Comparison of ENCODE assay signal across 14 mouse cellular contexts in genomic region chr17:8342706-8343105, GRCm38 (mm10). TPM values are rescaled to one million over a fixed set of nuclear protein-coding genes. Genes with fewer than 3 reads are reported as not detected.
DNase-seq lines count a peak whose midpoint lies in the region; ATAC-seq lines count a peak whose summit lies in the region.
"Had no signal": no experiment of that assay in that cellular context is flagged by ENCODE, and none has a peak within 500 bp of the region (broad histone marks: within the 10 kb centered on the region; RNA-seq: fewer than 3 reads in every experiment).

No protein-coding gene starts in this region.

- peaks cover 41% of the 10 kb centered on the region for H3K4me1 ChIP-seq in hindbrain, embryonic 13.5 days (replicated peaks)
- peaks cover 21% of the 10 kb centered on the region for H3K4me1 ChIP-seq in hindbrain, embryonic 12.5 days
- H3K4me1 ChIP-seq in neural tube, embryonic 15.5 days = peaks cover 51% of the 10 kb centered on the region

- ATAC-seq in hindbrain, embryonic 13.5 days (ENCODE audit: low FRiP score) = no peak
- no peak for ATAC-seq in hindbrain, embryonic 12.5 days (ENCODE audit: low FRiP score)
- ATAC-seq in granulocyte monocyte progenitor cell, adult 5-6 weeks (replicated peaks; ENCODE audit: poor library complexity, severe bottlenecking) = peak; percentile 43; the same call in 1 of the 2 replicates
- no peak for ATAC-seq in neural tube, embryonic 15.5 days (ENCODE audit: low FRiP score)
- no peak for ATAC-seq in erythroid progenitor cell, adult 5-6 weeks (replicated peaks; ENCODE audit: low FRiP score, poor library complexity, severe bottlenecking)

- H3K27me3 ChIP-seq in hindbrain, embryonic 13.5 days = peaks cover 27% of the 10 kb centered on the region
- H3K27me3 ChIP-seq in hindbrain, embryonic 12.5 days = peaks cover 46% of the 10 kb centered on the region
- no peaks in the 10 kb centered on the region for H3K27me3 ChIP-seq in neural tube, embryonic 15.5 days (replicated peaks)

- H3K36me3 ChIP-seq in hindbrain, embryonic 13.5 days = no peaks in the 10 kb centered on the region
- no peaks in the 10 kb centered on the region for H3K36me3 ChIP-seq in hindbrain, embryonic 12.5 days
- H3K36me3 ChIP-seq in neural tube, embryonic 15.5 days = no peaks in the 10 kb centered on the region
- H3K36me3 ChIP-seq: limb, embryonic 13.5 days had no signal

- H3K4me2 ChIP-seq in hindbrain, embryonic 13.5 days = peak overlapping the region; percentile 97
- no peak overlapping the region for H3K4me2 ChIP-seq in hindbrain, embryonic 12.5 days (replicated peaks)
- H3K4me2 ChIP-seq in neural tube, embryonic 15.5 days = peak overlapping the region; percentile 93
- H3K4me2 ChIP-seq: limb, embryonic 13.5 days had no signal

- peak overlapping the region; percentile 97; the same call in 1 of the 2 replicates for H3K9ac ChIP-seq in hindbrain, embryonic 13.5 days
- H3K9ac ChIP-seq in hindbrain, embryonic 12.5 days = no peak overlapping the region
- peak overlapping the region; percentile 31; the same call in 1 of the 2 replicates for H3K9ac ChIP-seq in neural tube, embryonic 15.5 days (replicated peaks)
- H3K9ac ChIP-seq: limb, embryonic 13.5 days had no signal

- 43% methylated on average over 5 of the region's 5 CpGs for WGBS in hindbrain, embryonic 13.5 days
- 42% methylated on average over 5 of the region's 5 CpGs for WGBS in hindbrain, embryonic 12.5 days
- WGBS in neural tube, embryonic 15.5 days = 60% methylated on average over 5 of the region's 5 CpGs

- peak overlapping the region; percentile 68; the same call in 1 of the 2 replicates for H3K4me3 ChIP-seq in hindbrain, embryonic 13.5 days
- no peak overlapping the region for H3K4me3 ChIP-seq in hindbrain, embryonic 12.5 days
- peak overlapping the region; percentile 75 for H3K4me3 ChIP-seq in neural tube, embryonic 15.5 days (replicated peaks)
- H3K4me3 ChIP-seq: limb, embryonic 13.5 days; myocyte had no signal

- H3K27ac ChIP-seq in hindbrain, embryonic 13.5 days = no peak overlapping the region
- no peak overlapping the region for H3K27ac ChIP-seq in hindbrain, embryonic 12.5 days
- H3K27ac ChIP-seq in neural tube, embryonic 15.5 days (replicated peaks) = no peak overlapping the region
- H3K27ac ChIP-seq: limb, embryonic 13.5 days had no signal

- peak; percentile 42 for DNase-seq in CD4-positive helper T cell, adult 2 months (ENCODE audit: low read depth, low spot score)
- no peak for DNase-seq in kidney, adult 18-20 months
- DNase-seq in embryo, embryonic 10 days (ENCODE audit: low spot score) = no peak
- DNase-seq: heart, adult 11 months; lung, postnatal 14 days; right cerebral cortex, adult 18-20 months had no signal

- H3K9me3 ChIP-seq in hindbrain, embryonic 13.5 days = no peaks in the 10 kb centered on the region
- H3K9me3 ChIP-seq in hindbrain, embryonic 12.5 days (replicated peaks) = no peaks in the 10 kb centered on the region
- H3K9me3 ChIP-seq in neural tube, embryonic 15.5 days (replicated peaks) = no peaks in the 10 kb centered on the region
- H3K9me3 ChIP-seq: limb, embryonic 13.5 days had no signal

RNA-seq across cellular contexts. Expression of gene Prr18, which starts 5.4 kb away (rescaled TPM):
- polyA plus RNA-seq in hindbrain, embryonic 13.5 days (2015; fragmentation: Nextera tagmentation; extraction: Ambion mirVana) = 9.6 TPM in 2 replicates
- polyA plus RNA-seq in hindbrain, embryonic 12.5 days (2016; fragmentation: Nextera tagmentation; extraction: Ambion mirVana) = 4.3 and 4.5 TPM in 2 replicates
- total RNA-seq in granulocyte monocyte progenitor cell, adult 5-6 weeks (2014; fragmentation: Nextera tagmentation) = not detected in 2 replicates
- not detected in 2 replicates for total RNA-seq in granulocyte monocyte progenitor cell, adult 5-6 weeks (2017)
- polyA plus RNA-seq in neural tube, embryonic 15.5 days (2015; fragmentation: Nextera tagmentation; extraction: Ambion mirVana) = 13.8 and 18.4 TPM in 2 replicates
- total RNA-seq in erythroid progenitor cell, adult 5-6 weeks (2015; ENCODE audit: low replicate concordance) = not detected in 2 replicates
- 0.53 TPM in 1 of 2 replicates, not detected in the other for total RNA-seq in erythroid progenitor cell, adult 5-6 weeks (2017; ENCODE audit: low replicate concordance)

RNA-seq across cellular contexts. Expression of gene T2, which starts 13.1 kb away (rescaled TPM):
- 0.38 and 0.62 TPM in 2 replicates for polyA plus RNA-seq in hindbrain, embryonic 13.5 days (2015; fragmentation: Nextera tagmentation; extraction: Ambion mirVana)
- 0.77 and 0.96 TPM in 2 replicates for polyA plus RNA-seq in hindbrain, embryonic 12.5 days (2016; fragmentation: Nextera tagmentation; extraction: Ambion mirVana)
- not detected in 2 replicates for total RNA-seq in granulocyte monocyte progenitor cell, adult 5-6 weeks (2014; fragmentation: Nextera tagmentation)
- total RNA-seq in granulocyte monocyte progenitor cell, adult 5-6 weeks (2017) = not detected in 2 replicates
- 0.65 and 0.79 TPM in 2 replicates for polyA plus RNA-seq in neural tube, embryonic 15.5 days (2015; fragmentation: Nextera tagmentation; extraction: Ambion mirVana)
- total RNA-seq in erythroid progenitor cell, adult 5-6 weeks (2015; ENCODE audit: low replicate concordance) = not detected in 2 replicates
- total RNA-seq in erythroid progenitor cell, adult 5-6 weeks (2017; ENCODE audit: low replicate concordance) = not detected in 2 replicates
- total RNA-seq: adrenal gland, adult 2 months had no signal
- polyA plus RNA-seq: adrenal gland, adult 2 months had no signal

RNA-seq across cellular contexts. Expression of gene Sft2d1, which starts 31.8 kb away (rescaled TPM):
- polyA plus RNA-seq in hindbrain, embryonic 13.5 days (2015; fragmentation: Nextera tagmentation; extraction: Ambion mirVana) = 151 and 154 TPM in 2 replicates
- 109 and 112 TPM in 2 replicates for polyA plus RNA-seq in hindbrain, embryonic 12.5 days (2016; fragmentation: Nextera tagmentation; extraction: Ambion mirVana)
- total RNA-seq in granulocyte monocyte progenitor cell, adult 5-6 weeks (2014; fragmentation: Nextera tagmentation) = 84.0 and 86.0 TPM in 2 replicates
- total RNA-seq in granulocyte monocyte progenitor cell, adult 5-6 weeks (2017) = 32.9 and 33.3 TPM in 2 replicates
- 161 and 176 TPM in 2 replicates for polyA plus RNA-seq in neural tube, embryonic 15.5 days (2015; fragmentation: Nextera tagmentation; extraction: Ambion mirVana)
- total RNA-seq in erythroid progenitor cell, adult 5-6 weeks (2015; ENCODE audit: low replicate concordance) = 39.4 and 82.9 TPM in 2 replicates
- 7.9 and 21.1 TPM in 2 replicates for total RNA-seq in erythroid progenitor cell, adult 5-6 weeks (2017; ENCODE audit: low replicate concordance)
